ENCODE assay signal across 8 mouse cellular contexts in the genomic region with DNA sequence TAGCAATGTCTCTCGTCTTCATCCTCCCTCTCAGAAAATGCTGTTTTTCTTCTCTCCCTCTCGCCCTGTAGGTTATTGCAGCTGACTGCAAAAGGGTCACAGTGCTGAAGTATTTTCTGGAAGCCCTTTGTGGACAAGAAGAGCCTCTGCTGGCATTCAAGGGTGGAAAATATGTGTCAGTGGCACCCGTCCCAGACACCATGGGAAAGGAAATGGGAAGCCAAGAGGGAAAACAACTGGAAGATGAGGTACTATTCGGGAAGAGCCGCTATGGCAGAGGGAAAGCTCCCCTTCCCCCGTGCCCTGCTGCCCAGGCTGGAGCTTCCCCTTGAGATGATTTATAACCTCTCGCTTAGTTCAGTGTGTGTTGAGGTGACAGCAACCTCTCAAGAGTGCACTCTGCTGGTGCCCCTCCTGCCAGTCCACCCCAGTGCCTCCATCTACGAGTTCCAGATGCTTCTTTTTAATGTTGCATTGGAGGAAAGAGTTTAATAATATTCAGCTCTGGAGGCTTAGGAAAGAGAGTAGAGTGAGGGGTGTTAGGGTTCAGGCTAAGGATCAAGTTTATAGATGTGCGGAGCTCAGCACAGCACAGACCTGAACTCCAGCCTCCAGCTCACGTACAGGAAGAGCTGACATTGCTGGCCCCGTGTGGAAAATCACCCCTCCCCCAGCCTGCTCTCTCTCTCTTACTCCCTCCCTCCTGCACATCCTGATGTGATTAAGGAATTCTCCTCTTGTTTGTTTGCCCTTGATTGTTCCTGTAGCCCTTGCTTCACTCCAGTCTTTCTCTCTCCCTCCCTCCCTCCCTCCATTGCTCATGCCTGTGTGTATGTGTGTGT. TPM values are rescaled to one million over a fixed set of nuclear protein-coding genes. Genes with fewer than 3 reads are reported as not detected.
A peak's percentile ranks its signal among the peaks of the same experiment; 100 is the strongest.
DNase-seq lines count a peak whose midpoint lies in the region; ATAC-seq and TF ChIP-seq lines count a peak whose summit lies in the region.

No protein-coding gene starts in this region.

- 22% methylated on average over 11 of the region's 11 CpGs for WGBS in heart, embryonic 15.5 days
- 13% methylated on average over 11 of the region's 11 CpGs for WGBS in kidney, postnatal 0 days

- H3K9ac ChIP-seq in heart, embryonic 15.5 days, result no peak overlapping the region
- no peak overlapping the region for H3K9ac ChIP-seq in kidney, postnatal 0 days (ENCODE audit: low read depth, low read length)

- ATAC-seq in heart, embryonic 15.5 days (replicated peaks; ENCODE audit: insufficient number of reproducible peaks, insufficient read depth, low FRiP score, low read depth), result peak; percentile 85
- peak; percentile 48; the same call in 1 of the 2 replicates for ATAC-seq in kidney, postnatal 0 days (replicated peaks; ENCODE audit: low FRiP score, low read depth)
- no peak for ATAC-seq in megakaryocyte, adult 5-6 weeks (ENCODE audit: poor library complexity, severe bottlenecking)

- peaks cover 16% of the 10 kb centered on the region for H3K36me3 ChIP-seq in heart, embryonic 15.5 days
- peaks cover 15% of the 10 kb centered on the region for H3K36me3 ChIP-seq in kidney, postnatal 0 days (ENCODE audit: insufficient read depth, low read length)

- peak; percentile 35 for TF ChIP-seq CTCF in kidney, postnatal 0 days (IDR thresholded peaks at IDR 0.05; ENCODE audit: low read depth)

- no peak overlapping the region for H3K4me3 ChIP-seq in heart, embryonic 15.5 days
- no peak overlapping the region for H3K4me3 ChIP-seq in kidney, postnatal 0 days (replicated peaks; ENCODE audit: low read depth, low read length)

- DNase-seq in cerebellum, postnatal 10 days, result peak; percentile 48 to 52
- DNase-seq in cerebellum, adult 11-12 months, result no peak
- DNase-seq in embryo, embryonic 11 days, result peak; percentile 77
- peak; percentile 88 for DNase-seq in kidney, postnatal 0 days (ENCODE audit: low spot score)
- peak; percentile 87 to 92 for DNase-seq in lung, postnatal 4 days
- DNase-seq in frontal cortex, postnatal 25 days (ENCODE audit: low spot score in 2 of 2), result no peak

- H3K27me3 ChIP-seq in heart, embryonic 15.5 days, result no peaks in the 10 kb centered on the region
- H3K27me3 ChIP-seq in kidney, postnatal 0 days (ENCODE audit: insufficient read depth, low read length), result no peaks in the 10 kb centered on the region

- 0 out of 2 replicates have a peak overlapping the region, but pooled peaks have one; percentile 0 for H3K4me2 ChIP-seq in heart, embryonic 15.5 days
- H3K4me2 ChIP-seq in kidney, postnatal 0 days (ENCODE audit: low read length), result peak overlapping the region; percentile 7; the same call in 1 of the 2 replicates

- H3K4me1 ChIP-seq in heart, embryonic 15.5 days (replicated peaks), result peaks cover 60% of the 10 kb centered on the region
- peaks cover 33% of the 10 kb centered on the region for H3K4me1 ChIP-seq in kidney, postnatal 0 days (replicated peaks; ENCODE audit: insufficient read depth, low read length)

- no peaks in the 10 kb centered on the region for H3K9me3 ChIP-seq in heart, embryonic 15.5 days (replicated peaks)
- no peaks in the 10 kb centered on the region for H3K9me3 ChIP-seq in kidney, postnatal 0 days (replicated peaks; ENCODE audit: low read length)

- H3K27ac ChIP-seq in heart, embryonic 15.5 days, result peak overlapping the region; percentile 81
- H3K27ac ChIP-seq in kidney, postnatal 0 days, result peak overlapping the region; percentile 86

RNA-seq across cellular contexts. Expression of gene Hic1, which starts 30.0 kb away (rescaled TPM):
- 11.0 and 18.0 TPM in 2 replicates for polyA plus RNA-seq in heart, embryonic 15.5 days (2015; fragmentation: Nextera tagmentation; extraction: Ambion mirVana)
- 18.5 and 26.9 TPM in 2 replicates for polyA plus RNA-seq in kidney, postnatal 0 days (2015; fragmentation: Nextera tagmentation; extraction: Ambion mirVana)
- total RNA-seq in megakaryocyte, adult 5-6 weeks (2015), result 0.14 TPM in 1 of 2 replicates, not detected in the other
- 0.04 and 0.07 TPM in 2 replicates for total RNA-seq in megakaryocyte, adult 5-6 weeks (2017)

RNA-seq across cellular contexts. Expression of gene Ovca2, which starts 39.3 kb away (rescaled TPM):
- 14.4 and 17.5 TPM in 2 replicates for polyA plus RNA-seq in heart, embryonic 15.5 days (2015; fragmentation: Nextera tagmentation; extraction: Ambion mirVana)
- polyA plus RNA-seq in kidney, postnatal 0 days (2015; fragmentation: Nextera tagmentation; extraction: Ambion mirVana), result 26.6 and 28.3 TPM in 2 replicates
- total RNA-seq in megakaryocyte, adult 5-6 weeks (2015), result 11.5 and 17.2 TPM in 2 replicates
- total RNA-seq in megakaryocyte, adult 5-6 weeks (2017), result 7.8 and 11.0 TPM in 2 replicates

RNA-seq across cellular contexts. Expression of gene Dph1, which starts 51.7 kb away (rescaled TPM):
- 17.2 and 20.5 TPM in 2 replicates for polyA plus RNA-seq in heart, embryonic 15.5 days (2015; fragmentation: Nextera tagmentation; extraction: Ambion mirVana)
- 26.3 TPM in 2 replicates for polyA plus RNA-seq in kidney, postnatal 0 days (2015; fragmentation: Nextera tagmentation; extraction: Ambion mirVana)
- 0.52 and 1.3 TPM in 2 replicates for total RNA-seq in megakaryocyte, adult 5-6 weeks (2015)
- total RNA-seq in megakaryocyte, adult 5-6 weeks (2017), result 1.8 and 2.0 TPM in 2 replicates

RNA-seq across cellular contexts. Expression of gene Rtn4rl1, which starts 54.2 kb away (rescaled TPM):
- 12.4 and 13.1 TPM in 2 replicates for polyA plus RNA-seq in heart, embryonic 15.5 days (2015; fragmentation: Nextera tagmentation; extraction: Ambion mirVana)
- polyA plus RNA-seq in kidney, postnatal 0 days (2015; fragmentation: Nextera tagmentation; extraction: Ambion mirVana), result 4.2 and 4.6 TPM in 2 replicates
- total RNA-seq in megakaryocyte, adult 5-6 weeks (2015), result 1.2 and 1.3 TPM in 2 replicates
- total RNA-seq in megakaryocyte, adult 5-6 weeks (2017), result 0.08 and 0.81 TPM in 2 replicates

Comparison
In these comparisons a context has a peak if more than half of its experiments do, and no peak if none do; other contexts are left out.
1. DNase-seq: peak in cerebellum, postnatal 10 days (2 of 2), embryo, embryonic 11 days (single experiment), kidney, postnatal 0 days (single experiment) and lung, postnatal 4 days (2 of 2); none in cerebellum, adult 11-12 months (single experiment) and frontal cortex, postnatal 25 days (0 of 2).